Mouse (Mus musculus) urinary bladder, adult 18-20 months (tissue): ENCODE results near the gene Gm14137.

Experiments
- DNase-seq, 2 experiments: peaks; one replicate each; pipeline ENCODE4 v3.0.0; 2022; ENCODE audit warnings: low spot score in 2 of 2, mixed read lengths in 2 of 2

The Gm14137 gene

GRCm38 (mm10) chr2:119173991-119174651 is at the start of gene Gm14137:
Gm14137 (plus strand) TSS chr2:119174509.
- no peak for DNase-seq

DNA sequence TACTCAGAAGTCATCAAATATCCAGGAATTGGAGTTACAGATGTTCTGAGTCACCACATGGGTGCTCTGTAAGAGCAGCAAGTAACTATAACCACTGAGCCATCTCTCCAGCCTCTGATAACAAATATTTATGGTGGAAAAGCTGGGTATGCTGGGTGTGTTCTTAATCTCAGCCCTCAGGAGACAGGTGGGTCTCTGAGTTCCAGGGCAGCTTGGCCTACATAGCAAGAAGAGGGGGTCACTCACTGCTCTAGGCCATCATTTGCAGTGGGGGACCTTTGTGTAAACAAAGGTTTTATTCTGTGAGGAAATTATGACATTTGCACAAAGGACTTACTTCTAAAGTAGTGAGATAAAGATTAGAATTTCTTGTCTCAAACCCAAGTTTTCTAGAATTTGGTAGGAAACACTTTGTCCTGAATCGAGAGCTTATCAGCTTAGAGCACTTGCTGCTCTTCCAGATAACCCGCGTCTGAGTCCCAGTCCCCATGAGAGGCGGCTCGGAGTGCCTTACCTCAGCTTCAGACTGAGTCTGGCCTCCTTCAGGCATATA is 37.9 kb upstream of the Gm14137 start:
- DNase-seq = no peak

DNA sequence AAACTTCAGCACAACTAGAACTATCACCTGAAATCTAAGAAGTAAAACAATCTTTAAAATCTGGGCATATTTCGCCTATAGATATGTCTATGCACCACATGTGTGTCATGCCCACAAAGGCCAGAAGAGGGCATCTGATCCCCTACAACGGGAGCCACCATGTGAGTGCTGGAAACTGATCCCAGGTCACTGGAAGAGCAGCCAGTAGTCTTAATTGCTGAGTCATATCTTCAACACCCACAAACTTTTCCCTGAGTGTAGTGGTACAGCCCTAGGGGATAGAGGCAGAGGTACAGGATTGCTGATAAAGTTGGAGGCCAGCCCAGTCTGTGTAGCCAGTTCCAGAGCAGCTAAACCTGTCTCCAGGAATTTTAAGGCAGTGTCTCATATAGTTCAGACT is 29.1 kb upstream of the Gm14137 start:
- DNase-seq = no peak

DNA sequence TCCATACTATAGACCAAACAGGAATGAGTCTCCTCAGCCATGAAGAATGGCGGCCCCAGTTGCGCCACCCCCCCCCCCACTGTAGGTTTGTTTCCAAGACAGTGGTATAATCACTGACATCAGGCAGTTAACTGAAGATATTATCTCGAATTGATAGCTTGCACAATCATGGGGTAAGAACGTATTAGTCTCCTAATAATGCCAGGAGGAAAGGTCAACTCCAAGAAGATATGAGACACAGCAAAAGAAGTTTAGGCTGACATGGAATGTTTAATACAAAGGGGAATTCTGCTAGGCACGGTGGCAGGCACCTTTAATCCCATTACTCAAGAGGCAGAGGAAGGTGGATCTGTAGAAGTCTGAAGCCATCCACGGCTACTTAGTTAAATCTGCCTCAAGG is 27.9 kb upstream of the Gm14137 start:
- no peak for DNase-seq

DNA sequence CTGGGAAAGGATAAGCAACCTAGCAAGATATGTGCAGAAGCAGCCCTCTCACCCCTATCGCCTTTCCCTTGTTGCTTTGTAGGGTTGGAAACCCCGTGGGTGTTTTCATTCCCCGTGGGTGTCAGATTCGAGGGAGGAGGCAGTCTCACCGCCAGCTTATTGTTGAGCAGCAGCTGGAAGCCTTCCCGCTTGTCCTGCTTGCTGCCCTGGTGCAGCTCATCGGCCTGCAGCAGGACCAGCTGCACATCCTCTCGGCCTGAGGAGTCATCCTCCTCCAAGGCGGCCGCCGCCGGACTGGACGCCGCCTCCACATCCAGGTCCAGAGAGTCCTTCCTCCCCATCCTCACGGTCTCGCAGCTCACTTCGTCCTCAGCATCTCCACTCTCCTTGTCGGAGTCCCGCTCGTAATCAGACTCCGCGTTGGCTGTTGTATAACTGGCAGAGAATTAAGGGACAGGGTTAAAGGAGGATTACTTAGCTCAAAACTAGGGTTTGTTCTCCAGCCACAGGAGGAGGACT is 27.1 kb upstream of the Gm14137 start:
- DNase-seq = no peak

GRCm38 (mm10) chr2:119147775-119148174 is 26.5 kb upstream of the Gm14137 start:
- no peak for DNase-seq

GRCm38 (mm10) chr2:119152255-119152654 is 22.1 kb upstream of the Gm14137 start:
- no peak for DNase-seq

DNA sequence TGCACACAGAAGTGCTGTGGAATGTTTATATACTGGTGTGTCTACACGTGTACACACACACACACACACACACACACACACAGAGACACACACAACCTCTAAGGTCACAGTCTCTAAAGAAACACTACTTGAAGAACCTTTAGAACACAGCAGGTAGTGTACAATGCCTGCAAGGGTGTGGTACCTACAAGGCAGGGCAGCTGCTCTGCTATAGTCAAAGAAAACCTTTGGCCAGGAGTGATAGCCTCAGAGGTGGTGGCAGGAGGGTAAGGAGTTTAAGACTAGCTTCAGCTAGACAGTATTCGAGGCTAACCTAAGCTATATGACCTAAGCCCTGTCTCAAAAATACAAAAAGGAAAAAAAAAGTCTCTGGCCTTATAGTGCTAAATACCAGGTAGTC is 19.6 kb upstream of the Gm14137 start:
- DNase-seq = no peak

GRCm38 (mm10) chr2:119155388-119155787 is 18.9 kb upstream of the Gm14137 start:
- no peak for DNase-seq

GRCm38 (mm10) chr2:119156081-119156680 is 18.1 kb upstream of the Gm14137 start:
- no peak for DNase-seq

GRCm38 (mm10) chr2:119156681-119157572 is 17.4 kb upstream of the Gm14137 start, which contains the start of gene Rmdn3:
Rmdn3 (minus strand) TSS chr2:119157034.
- peak; percentile 89 to 95 for DNase-seq

- DNase-seq = no peak
Observed at GRCm38 (mm10) chr2:119157836-119158235, 16.5 kb upstream of the Gm14137 start.

DNA sequence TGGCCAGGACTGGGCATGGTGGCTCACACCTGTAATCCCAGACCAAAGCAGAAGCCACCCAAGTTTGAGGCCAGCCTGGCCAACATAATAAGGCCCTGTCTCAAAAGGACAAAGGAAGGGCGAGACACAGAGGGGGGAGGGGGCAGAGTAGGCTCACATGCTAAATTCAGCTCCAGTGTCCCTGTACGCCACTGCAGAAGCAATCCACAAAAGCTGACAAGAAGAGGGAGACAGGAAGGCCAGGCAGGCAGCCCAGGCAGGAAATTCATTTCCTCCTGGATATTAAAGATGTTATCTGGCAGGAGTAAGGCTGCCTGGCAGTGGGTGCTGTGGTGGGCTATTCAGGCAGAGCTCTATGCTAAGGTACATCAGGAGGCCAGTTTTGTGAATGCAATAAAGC is 13.1 kb upstream of the Gm14137 start:
- DNase-seq = no peak

- DNase-seq = no peak
Observed at GRCm38 (mm10) chr2:119163135-119163534, 11.2 kb upstream of the Gm14137 start.

DNA sequence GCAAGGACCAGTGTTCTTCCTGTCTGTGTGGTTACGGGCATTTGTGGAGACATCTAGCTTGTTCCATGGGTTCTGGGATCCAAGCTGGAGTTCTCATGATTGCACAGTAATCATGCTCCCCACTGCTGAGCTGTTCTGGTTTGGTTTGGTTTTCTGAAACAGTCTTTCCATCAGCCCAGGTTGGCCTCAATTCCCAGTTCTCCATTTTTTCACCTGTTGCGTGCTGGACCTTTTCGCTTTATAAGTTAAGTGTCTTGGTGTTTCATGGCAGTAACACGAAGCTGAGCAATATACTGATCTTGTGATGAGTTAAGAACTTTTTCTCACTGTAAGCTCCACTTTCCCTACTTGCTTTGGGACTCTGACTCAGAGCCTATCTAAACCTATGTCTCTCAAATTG is 10.3 kb upstream of the Gm14137 start:
- no peak for DNase-seq

DNA sequence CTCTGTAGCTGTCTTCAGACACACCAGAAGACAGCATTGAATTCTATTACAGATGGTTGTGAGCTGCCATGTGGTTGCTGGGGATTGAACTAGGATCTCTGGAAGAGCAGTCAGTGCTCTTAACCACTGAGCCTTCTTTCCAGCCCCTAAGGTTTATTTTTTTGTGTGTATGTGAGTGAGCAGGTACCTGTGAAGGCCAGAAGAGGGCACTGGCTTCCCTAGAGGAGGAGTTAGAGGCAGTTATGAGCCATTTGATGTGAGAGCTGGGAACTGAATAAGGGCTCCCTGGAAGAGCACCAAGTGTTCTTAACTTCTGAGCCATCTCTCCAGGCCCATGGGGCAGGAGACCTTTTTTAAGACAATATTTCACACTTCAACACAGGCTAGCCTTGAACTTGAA is 8.9 kb upstream of the Gm14137 start:
- DNase-seq = no peak

GRCm38 (mm10) chr2:119166901-119167865 is 7.1 kb upstream of the Gm14137 start, which contains the start of gene Gchfr:
Gchfr (plus strand) TSS chr2:119167773.
- peak; percentile 43 to 61 for DNase-seq

GRCm38 (mm10) chr2:119167866-119168256 is 6.4 kb upstream of the Gm14137 start:
- no peak for DNase-seq

- no peak for DNase-seq
Observed at GRCm38 (mm10) chr2:119170282-119170681, 4.0 kb upstream of the Gm14137 start.

DNA sequence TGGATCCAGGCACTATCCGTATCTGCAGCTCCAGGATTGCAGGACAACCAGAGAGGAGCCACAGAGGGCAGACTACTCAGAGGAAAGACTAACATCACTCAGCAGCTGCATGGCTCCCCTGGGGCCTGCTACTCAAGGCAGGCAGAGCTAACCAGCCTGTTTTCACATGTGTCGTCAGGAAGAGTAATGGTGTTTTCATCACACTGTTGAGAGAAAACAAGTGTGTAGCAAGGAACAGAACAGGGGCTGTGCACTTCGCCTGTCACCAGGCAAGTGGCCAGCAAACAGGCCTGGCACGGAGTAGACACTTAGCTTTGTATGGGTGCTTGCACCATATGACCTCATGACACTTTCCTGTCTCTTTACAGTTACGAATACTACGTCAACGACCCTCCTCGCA is 2.7 kb upstream of the Gm14137 start:
- DNase-seq = no peak

DNA sequence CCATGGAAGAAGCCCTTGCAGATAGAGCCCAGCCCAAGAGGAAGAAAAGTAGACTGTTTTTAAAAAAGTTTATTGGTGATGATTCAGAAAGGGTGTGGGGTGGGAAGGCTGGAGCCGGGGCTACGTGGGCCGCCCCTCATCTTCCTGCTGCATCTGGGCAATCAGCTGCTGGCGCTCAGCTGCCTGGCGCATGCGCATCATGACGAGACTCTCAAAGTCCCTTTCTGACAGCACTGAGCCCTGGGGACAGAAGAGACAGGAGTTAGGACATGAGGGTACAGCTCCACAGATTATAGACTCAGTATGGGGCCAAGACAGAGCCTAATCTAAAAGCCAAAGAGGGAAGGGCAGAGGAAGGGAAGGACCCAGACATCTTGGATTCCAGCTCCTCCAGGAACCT is 1.9 kb upstream of the Gm14137 start:
- no peak for DNase-seq
